Mouse (Mus musculus): ENCODE measurements around the gene Ism1.

DNA sequence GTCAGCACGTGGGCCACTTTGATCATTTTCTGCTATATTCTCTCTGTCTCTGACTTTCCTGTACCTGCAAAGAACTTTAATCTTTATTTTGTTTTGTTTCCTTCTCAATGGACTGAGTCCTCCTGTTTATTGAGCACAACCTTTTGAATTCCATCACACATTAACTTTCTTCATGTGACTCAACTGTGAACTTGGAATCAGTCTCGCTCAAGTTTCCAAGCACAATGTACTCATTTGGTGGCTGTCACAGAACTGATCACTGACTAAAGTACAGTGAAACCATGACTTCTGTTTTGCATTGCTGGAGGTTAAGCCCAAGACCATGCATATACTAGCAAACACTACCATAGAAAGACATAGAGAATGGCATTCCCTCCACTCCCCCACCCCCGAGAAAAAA is 15.5 kb downstream of the Ism1 start:
- TF ChIP-seq CHD2 (IDR thresholded peaks at IDR 0.05; ENCODE audit: low read depth, low read length) (no peak), ZC3H11A (IDR thresholded peaks at IDR 0.05; ENCODE audit: borderline replicate concordance, low read depth, low read length) (no peak)
